ENCODE assay signal across 28 mouse cellular contexts in the genomic region with DNA sequence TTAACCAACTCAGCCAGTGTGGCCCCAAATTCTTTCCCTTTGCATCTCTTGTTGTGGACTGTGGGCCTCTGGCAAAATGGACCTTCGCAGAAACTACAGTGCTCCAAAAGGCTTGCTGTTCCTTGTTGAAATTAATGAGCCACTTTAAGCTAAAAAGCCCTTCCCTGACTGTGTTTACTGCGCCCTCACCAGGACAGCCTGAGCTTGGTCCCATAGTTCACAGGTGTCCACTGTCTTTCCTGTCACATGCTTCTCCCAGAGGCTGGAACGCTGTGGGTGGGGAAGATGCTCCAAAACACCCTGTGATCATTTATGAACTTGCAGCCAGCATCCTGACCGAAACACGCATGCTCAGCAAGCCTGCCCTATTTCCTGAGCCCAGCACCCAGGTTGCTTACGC. TPM values are rescaled to one million over a fixed set of nuclear protein-coding genes. Genes with fewer than 3 reads are reported as not detected.
DNase-seq lines count a peak whose midpoint lies in the region; ATAC-seq and TF ChIP-seq lines count a peak whose summit lies in the region.
"Had no signal": no experiment of that assay in that cellular context is flagged by ENCODE, and none has a peak within 500 bp of the region (broad histone marks: within the 10 kb centered on the region; RNA-seq: fewer than 3 reads in every experiment).

No protein-coding gene starts in this region.

- H3K79me2 ChIP-seq in heart, adult 2 months (replicated peaks; ENCODE audit: control insufficient read depth, insufficient read depth, low read length): no peaks in the 10 kb centered on the region
- H3K79me2 ChIP-seq in CH12.LX (replicated peaks; ENCODE audit: control insufficient read depth, extremely low read depth, insufficient read depth, poor library complexity, severe bottlenecking): no peaks in the 10 kb centered on the region

- TF ChIP-seq POLR2A in heart, adult 2 months (IDR thresholded peaks at IDR 0.05; ENCODE audit: insufficient read depth, low read depth, low read length): no peak
- TF ChIP-seq POLR2A in CH12.LX (IDR thresholded peaks at IDR 0.05; ENCODE audit: low read depth, low read length): no peak

- no peaks in the 10 kb centered on the region for H3K36me3 ChIP-seq in heart, adult 2 months (ENCODE audit: control insufficient read depth, insufficient read depth, low read length)
- no peaks in the 10 kb centered on the region for H3K36me3 ChIP-seq in heart, embryonic 10.5 days
- no peaks in the 10 kb centered on the region for H3K36me3 ChIP-seq in CH12.LX (replicated peaks in 1 of 2; ENCODE audit: control insufficient read depth in 1 of 2, insufficient read depth in 1 of 2, low read length in 1 of 2)
- H3K36me3 ChIP-seq: embryonic facial prominence, embryonic 13.5 days; forebrain, embryonic 12.5 days; heart, embryonic 12.5 days; hindbrain, embryonic 12.5 days; neural tube, embryonic 13.5 days; stomach, embryonic 15.5 days had no signal

- intact Hi-C loops in heart, adult 2 months (cut with DNase I): loop anchor here (2.0 kb wide), 1 partner anchor 125 kb away; no protein-coding TSS in a partner anchor
- intact Hi-C loops in left cerebral cortex, adult 2 months (cut with DNase I): no loop called here
- intact Hi-C loops in left cerebral cortex, postnatal 36 days (cut with DNase I): no loop called here

- no peak for DNase-seq in heart, adult 2 months
- no peak for DNase-seq in heart, embryonic 10.5 days (ENCODE audit: low spot score)
- DNase-seq in left cerebral cortex, adult 2 months (ENCODE audit: extremely low spot score in 1 of 2, low spot score in 2 of 2): no peak
- no peak for DNase-seq in left cerebral cortex, postnatal 36 days (ENCODE audit: low spot score in 2 of 2)
- DNase-seq in CH12.LX (ENCODE audit: extremely low read depth): no peak
- peak; percentile 35 for DNase-seq in R1 (ENCODE audit: low read depth, low spot score)
- DNase-seq: adrenal gland, postnatal 14 days; cerebellum, adult 8-10 months; cerebellum, postnatal 36 days; embryo, embryonic 11 days; heart, postnatal 14 days; kidney, adult 18-20 months; kidney, postnatal 10 days; lung, postnatal 14 days; midbrain, embryonic 14.5 days; retina, postnatal 1 day; thymus, adult 18-20 months; thymus, postnatal 36 days had no signal

- no peaks in the 10 kb centered on the region for H3K9me3 ChIP-seq in heart, embryonic 10.5 days
- H3K9me3 ChIP-seq in CH12.LX (replicated peaks; ENCODE audit: low read length): peaks cover 5% of the 10 kb centered on the region
- H3K9me3 ChIP-seq: embryonic facial prominence, embryonic 13.5 days; forebrain, embryonic 12.5 days; heart, embryonic 12.5 days; hindbrain, embryonic 12.5 days; neural tube, embryonic 13.5 days; stomach, embryonic 15.5 days had no signal

- TF ChIP-seq RAD21 in CH12.LX (IDR thresholded peaks at IDR 0.05; ENCODE audit: low read depth, low read length): peak; percentile 49

- H3K4me2 ChIP-seq in CH12.LX (ENCODE audit: insufficient read depth, low read depth, poor library complexity, severe bottlenecking): no peak overlapping the region
- H3K4me2 ChIP-seq: embryonic facial prominence, embryonic 13.5 days; forebrain, embryonic 12.5 days; heart, embryonic 12.5 days; hindbrain, embryonic 12.5 days; neural tube, embryonic 13.5 days; stomach, embryonic 15.5 days had no signal

- 68% methylated on average over 6 of the region's 6 CpGs for WGBS in heart, adult 2 months
- 72% methylated on average over 6 of the region's 6 CpGs for WGBS in heart, embryonic 10.5 days

- no peak overlapping the region for H3K4me3 ChIP-seq in heart, adult 2 months
- no peak overlapping the region for H3K4me3 ChIP-seq in heart, embryonic 10.5 days
- no peak overlapping the region for H3K4me3 ChIP-seq in left cerebral cortex, adult 2 months
- H3K4me3 ChIP-seq in CH12.LX (replicated peaks in 1 of 3; ENCODE audit: low read depth in 2 of 3, low read length in 2 of 3, poor library complexity in 1 of 3): no peak overlapping the region
- H3K4me3 ChIP-seq: embryonic facial prominence, embryonic 13.5 days; erythroblast, embryonic 14.5 days; forebrain, embryonic 12.5 days; heart, embryonic 12.5 days; hindbrain, embryonic 12.5 days; megakaryocyte, embryonic 14.5 days; neural tube, embryonic 13.5 days; stomach, embryonic 15.5 days had no signal

- ATAC-seq in cerebellum, adult (ENCODE audit: insufficient number of reproducible peaks, low FRiP score, low TSS enrichment): no peak
- ATAC-seq: CD4-positive, CD25-positive, alpha-beta regulatory T cell, adult 4 months had no signal

- in situ Hi-C loops in CH12.LX (cut with MboI; ENCODE audit: low pct_ligation_motif_present, low pct_unique_long_range_greater_than_20kb, low sequenced_read_pairs): no loop called here

- no peaks in the 10 kb centered on the region for H3K27me3 ChIP-seq in heart, adult 2 months (ENCODE audit: control insufficient read depth, insufficient read depth, low read length)
- no peaks in the 10 kb centered on the region for H3K27me3 ChIP-seq in heart, embryonic 10.5 days (ENCODE audit: insufficient read depth, poor library complexity, severe bottlenecking)
- H3K27me3 ChIP-seq in CH12.LX (replicated peaks): no peaks in the 10 kb centered on the region
- H3K27me3 ChIP-seq: embryonic facial prominence, embryonic 13.5 days; forebrain, embryonic 12.5 days; heart, embryonic 12.5 days; hindbrain, embryonic 12.5 days; neural tube, embryonic 13.5 days; stomach, embryonic 15.5 days had no signal

- H3K9ac ChIP-seq in heart, adult 2 months (ENCODE audit: low read depth, low read length): no peak overlapping the region
- H3K9ac ChIP-seq in CH12.LX (ENCODE audit: insufficient read depth, low read depth): no peak overlapping the region
- H3K9ac ChIP-seq: embryonic facial prominence, embryonic 13.5 days; forebrain, embryonic 12.5 days; heart, embryonic 12.5 days; hindbrain, embryonic 12.5 days; neural tube, embryonic 13.5 days; stomach, embryonic 15.5 days had no signal

- dilution Hi-C loops in CH12.LX (cut with MboI; ENCODE audit: extremely low pct_ligation_motif_present, extremely low pct_unique_long_range_greater_than_20kb, low sequenced_read_pairs): no loop called here

- H3K4me1 ChIP-seq in heart, adult 2 months (ENCODE audit: control insufficient read depth, insufficient read depth, low read length): no peaks in the 10 kb centered on the region
- H3K4me1 ChIP-seq in heart, embryonic 10.5 days: peaks cover 24% of the 10 kb centered on the region
- peaks cover 13 to 28% of the 10 kb centered on the region in 2 experiments for H3K4me1 ChIP-seq in CH12.LX (ENCODE audit: control insufficient read depth in 1 of 2, insufficient read depth in 2 of 2)
- H3K4me1 ChIP-seq: embryonic facial prominence, embryonic 13.5 days; forebrain, embryonic 12.5 days; hindbrain, embryonic 12.5 days; neural tube, embryonic 13.5 days; stomach, embryonic 15.5 days had no signal

- peak; percentile 57 for TF ChIP-seq CTCF in heart, adult 2 months (IDR thresholded peaks at IDR 0.05)
- TF ChIP-seq CTCF in left cerebral cortex, adult 2 months (IDR thresholded peaks at IDR 0.05): peak; percentile 23
- TF ChIP-seq CTCF in CH12.LX (conservative IDR thresholded peaks at IDR 0.05 in 1 of 2, IDR thresholded peaks at IDR 0.05 in 1 of 2; ENCODE audit: low read depth in 2 of 2, low read length in 2 of 2): peak in 1 of 2 experiments; percentile 47; a peak in 2 of 4 replicates

- no peak overlapping the region for H3K27ac ChIP-seq in heart, adult 2 months
- H3K27ac ChIP-seq in heart, embryonic 10.5 days: no peak overlapping the region
- H3K27ac ChIP-seq in left cerebral cortex, adult 2 months: no peak overlapping the region
- no peak overlapping the region for H3K27ac ChIP-seq in CH12.LX (ENCODE audit: insufficient read depth, low read depth)
- H3K27ac ChIP-seq: embryonic facial prominence, embryonic 13.5 days; forebrain, embryonic 12.5 days; hindbrain, embryonic 12.5 days; neural tube, embryonic 13.5 days; stomach, embryonic 15.5 days had no signal

- no peak for TF ChIP-seq EP300 in heart, adult 2 months (IDR thresholded peaks at IDR 0.05; ENCODE audit: insufficient read depth, low read depth, low read length)
- no peak for TF ChIP-seq EP300 in CH12.LX (IDR thresholded peaks at IDR 0.05; ENCODE audit: low read length)

TF ChIP-seq in CH12.LX, 34 proteins besides CTCF, POLR2A, EP300 and RAD21:
- TF ChIP-seq MAZ (IDR thresholded peaks at IDR 0.05; ENCODE audit: low read depth, low read length): no peak
- peak; percentile 47 for TF ChIP-seq SMC3 (IDR thresholded peaks at IDR 0.05; ENCODE audit: low read depth, low read length)
TF ChIP-seq in CH12.LX: peak in this region for 1.

RNA-seq across cellular contexts. Expression of gene Ksr1, which starts 9.1 kb away (rescaled TPM):
- total RNA-seq in heart, adult 2 months (2021): 1 to 10 TPM; 5.1 to 7.0 TPM
- 6.7 and 7.8 TPM in 2 replicates for polyA plus RNA-seq in heart, adult 2 months (2012; rRNA removed)
- polyA plus RNA-seq in heart, embryonic 10.5 days (2016; fragmentation: Nextera tagmentation; extraction: Ambion mirVana): 1.9 and 3.3 TPM in 2 replicates
- total RNA-seq in left cerebral cortex, adult 2 months (2021): 10 to 100 TPM; 57.2 to 59.8 TPM
- 10 to 100 TPM; 53.4 to 70.5 TPM for total RNA-seq in left cerebral cortex, postnatal 36 days (2021)
- total RNA-seq in CH12.LX (2012; rRNA removed): 63.8 and 73.1 TPM in 2 replicates
- 21.3 and 22.5 TPM in 2 replicates for total RNA-seq in CH12.LX (2014; rRNA removed)
- polyA plus RNA-seq in CH12.LX (2012; ENCODE audit: insufficient read length, low read depth): 48.9 and 61.2 TPM in 2 replicates
